Mouse (Mus musculus): Measurements from ENCODE around the gene Cmss1. TPM values are rescaled to one million over a fixed set of nuclear protein-coding genes. Genes with fewer than 3 reads are reported as not detected.

Cmss1 gene
- polyA plus RNA-seq, 1 experiment = 36.3 TPM

- H3K9me3 ChIP-seq = no peaks in the 10 kb centered on the region
- no peak for TF ChIP-seq FLI1 (IDR thresholded peaks at IDR 0.05; ENCODE audit: low read length)
- no peak for TF ChIP-seq GATA1 (IDR thresholded peaks at IDR 0.05; ENCODE audit: borderline replicate concordance, low read length)
- no peak overlapping the region for H3K4me3 ChIP-seq (replicated peaks)
- H3K4me1 ChIP-seq = peaks cover 9% of the 10 kb centered on the region
- no peaks in the 10 kb centered on the region for H3K36me3 ChIP-seq (replicated peaks; ENCODE audit: low read length)
- no peaks in the 10 kb centered on the region for H3K27me3 ChIP-seq (replicated peaks)
Measured at GRCm38 (mm10) chr16:57319284-57320124, 287.2 kb downstream of the Cmss1 start.

GRCm38 (mm10) chr16:57318637-57319125 is 288.0 kb downstream of the Cmss1 start:
- Histone ChIP-seq H3K27me3 (replicated peaks) (no peaks in the 10 kb centered on the region), H3K9me3 (no peaks in the 10 kb centered on the region), H3K4me1 (peaks cover 9% of the 10 kb centered on the region), H3K36me3 (replicated peaks; ENCODE audit: low read length) (no peaks in the 10 kb centered on the region), H3K4me3 (replicated peaks) (no peak overlapping the region)
- TF ChIP-seq GATA1 (IDR thresholded peaks at IDR 0.05; ENCODE audit: borderline replicate concordance, low read length) = no peak
- TF ChIP-seq FLI1 (IDR thresholded peaks at IDR 0.05; ENCODE audit: low read length) = no peak

GRCm38 (mm10) chr16:57317882-57318636 is 288.6 kb downstream of the Cmss1 start:
- H3K4me3 ChIP-seq (replicated peaks) = no peak overlapping the region
- TF ChIP-seq GATA1 (IDR thresholded peaks at IDR 0.05; ENCODE audit: borderline replicate concordance, low read length) (no peak), FLI1 (IDR thresholded peaks at IDR 0.05; ENCODE audit: low read length) (no peak)
- H3K9me3 ChIP-seq = no peaks in the 10 kb centered on the region
- H3K36me3 ChIP-seq (replicated peaks; ENCODE audit: low read length) = no peaks in the 10 kb centered on the region
- no peaks in the 10 kb centered on the region for H3K27me3 ChIP-seq (replicated peaks)
- H3K4me1 ChIP-seq = peaks cover 9% of the 10 kb centered on the region

GRCm38 (mm10) chr16:57317127-57317526 is 289.5 kb downstream of the Cmss1 start:
- Histone ChIP-seq H3K27me3 (replicated peaks) (no peaks in the 10 kb centered on the region), H3K4me3 (replicated peaks) (no peak overlapping the region), H3K4me1 (peaks cover 9% of the 10 kb centered on the region), H3K9me3 (no peaks in the 10 kb centered on the region), H3K36me3 (replicated peaks; ENCODE audit: low read length) (no peaks in the 10 kb centered on the region)
- no peak for TF ChIP-seq GATA1 (IDR thresholded peaks at IDR 0.05; ENCODE audit: borderline replicate concordance, low read length)
- TF ChIP-seq FLI1 (IDR thresholded peaks at IDR 0.05; ENCODE audit: low read length) = no peak

- Histone ChIP-seq H3K27me3 (replicated peaks) (no peaks in the 10 kb centered on the region), H3K36me3 (replicated peaks; ENCODE audit: low read length) (no peaks in the 10 kb centered on the region), H3K9me3 (no peaks in the 10 kb centered on the region), H3K4me3 (replicated peaks) (no peak overlapping the region), H3K4me1 (peaks cover 9% of the 10 kb centered on the region)
- TF ChIP-seq GATA1 (IDR thresholded peaks at IDR 0.05; ENCODE audit: borderline replicate concordance, low read length) = no peak
- TF ChIP-seq FLI1 (IDR thresholded peaks at IDR 0.05; ENCODE audit: low read length) = no peak
Measured at GRCm38 (mm10) chr16:57315026-57315425, 291.6 kb downstream of the Cmss1 start.

GRCm38 (mm10) chr16:57314236-57314635 is 292.4 kb downstream of the Cmss1 start:
- Histone ChIP-seq H3K4me1 (peaks cover 9% of the 10 kb centered on the region), H3K9me3 (no peaks in the 10 kb centered on the region), H3K27me3 (replicated peaks) (no peaks in the 10 kb centered on the region), H3K36me3 (replicated peaks; ENCODE audit: low read length) (no peaks in the 10 kb centered on the region), H3K4me3 (replicated peaks) (no peak overlapping the region)
- TF ChIP-seq FLI1 (IDR thresholded peaks at IDR 0.05; ENCODE audit: low read length) (no peak), GATA1 (IDR thresholded peaks at IDR 0.05; ENCODE audit: borderline replicate concordance, low read length) (no peak)

GRCm38 (mm10) chr16:57313487-57313886 is 293.2 kb downstream of the Cmss1 start:
- Histone ChIP-seq H3K36me3 (replicated peaks; ENCODE audit: low read length) (no peaks in the 10 kb centered on the region), H3K4me3 (replicated peaks) (no peak overlapping the region), H3K27me3 (replicated peaks) (no peaks in the 10 kb centered on the region), H3K4me1 (peaks cover 9% of the 10 kb centered on the region), H3K9me3 (no peaks in the 10 kb centered on the region)
- TF ChIP-seq GATA1 (IDR thresholded peaks at IDR 0.05; ENCODE audit: borderline replicate concordance, low read length) = no peak
- TF ChIP-seq FLI1 (IDR thresholded peaks at IDR 0.05; ENCODE audit: low read length) = no peak

GRCm38 (mm10) chr16:57312130-57312529 is 294.5 kb downstream of the Cmss1 start:
- TF ChIP-seq FLI1 (IDR thresholded peaks at IDR 0.05; ENCODE audit: low read length) (no peak), GATA1 (IDR thresholded peaks at IDR 0.05; ENCODE audit: borderline replicate concordance, low read length) (no peak)
- H3K4me1 ChIP-seq = peaks cover 3% of the 10 kb centered on the region
- no peaks in the 10 kb centered on the region for H3K9me3 ChIP-seq
- H3K36me3 ChIP-seq (replicated peaks; ENCODE audit: low read length) = no peaks in the 10 kb centered on the region
- no peak overlapping the region for H3K4me3 ChIP-seq (replicated peaks)
- H3K27me3 ChIP-seq (replicated peaks) = no peaks in the 10 kb centered on the region

GRCm38 (mm10) chr16:57305463-57305862 is 301.2 kb downstream of the Cmss1 start:
- Histone ChIP-seq H3K4me3 (replicated peaks) (no peak overlapping the region), H3K27me3 (replicated peaks) (no peaks in the 10 kb centered on the region), H3K9me3 (no peaks in the 10 kb centered on the region), H3K36me3 (replicated peaks; ENCODE audit: low read length) (peaks cover 2% of the 10 kb centered on the region), H3K4me1 (peaks cover 6% of the 10 kb centered on the region)
- no peak for TF ChIP-seq GATA1 (IDR thresholded peaks at IDR 0.05; ENCODE audit: borderline replicate concordance, low read length)
- no peak for TF ChIP-seq FLI1 (IDR thresholded peaks at IDR 0.05; ENCODE audit: low read length)

GRCm38 (mm10) chr16:57303716-57304115 is 302.9 kb downstream of the Cmss1 start:
- no peaks in the 10 kb centered on the region for H3K9me3 ChIP-seq
- H3K4me3 ChIP-seq (replicated peaks) = no peak overlapping the region
- H3K4me1 ChIP-seq = peaks cover 6% of the 10 kb centered on the region
- peaks cover 2% of the 10 kb centered on the region for H3K36me3 ChIP-seq (replicated peaks; ENCODE audit: low read length)
- no peaks in the 10 kb centered on the region for H3K27me3 ChIP-seq (replicated peaks)
- TF ChIP-seq FLI1 (IDR thresholded peaks at IDR 0.05; ENCODE audit: low read length) (no peak), GATA1 (IDR thresholded peaks at IDR 0.05; ENCODE audit: borderline replicate concordance, low read length) (no peak)

Measured in megakaryocyte, embryonic 14.5 days (primary cell).